Comparison of ENCODE assay signal across 8 mouse cellular contexts in genomic region chr10:117792141-117793091, GRCm38 (mm10). TPM values are rescaled to one million over a fixed set of nuclear protein-coding genes. Genes with fewer than 3 reads are reported as not detected.
DNase-seq lines count a peak whose midpoint lies in the region; ATAC-seq and TF ChIP-seq lines count a peak whose summit lies in the region.

Gene Nup107, minus strand, starts transcription at chr10:117792705.

- H3K4me2 ChIP-seq in CH12.LX (ENCODE audit: insufficient read depth, low read depth, poor library complexity, severe bottlenecking) = peak within 1 kb of the TSS; percentile 88
- peak within 1 kb of the TSS; percentile 69 for H3K4me2 ChIP-seq in forebrain, embryonic 11.5 days (ENCODE audit: low read depth, low read length, severe bottlenecking)
- H3K4me2 ChIP-seq in heart, embryonic 16.5 days (ENCODE audit: low read depth, low read length) = peak within 1 kb of the TSS; percentile 95
- peak within 1 kb of the TSS; percentile 75 for H3K4me2 ChIP-seq in liver, embryonic 15.5 days
- H3K4me2 ChIP-seq in neural tube, embryonic 12.5 days (replicated peaks) = peak within 1 kb of the TSS; percentile 73

- peaks cover 5 to 22% of the 10 kb centered on the region in 2 experiments for H3K36me3 ChIP-seq in CH12.LX (replicated peaks in 1 of 2; ENCODE audit: control insufficient read depth in 1 of 2, insufficient read depth in 1 of 2, low read length in 1 of 2)
- H3K36me3 ChIP-seq in forebrain, embryonic 11.5 days (ENCODE audit: control insufficient read depth, insufficient read depth, low read length) = no peaks in the 10 kb centered on the region; the same call in 1 of the 2 replicates
- peaks cover 6% of the 10 kb centered on the region; the same call in 1 of the 2 replicates for H3K36me3 ChIP-seq in heart, embryonic 16.5 days (ENCODE audit: control insufficient read depth, insufficient read depth)
- H3K36me3 ChIP-seq in liver, embryonic 15.5 days (replicated peaks) = peaks cover 16% of the 10 kb centered on the region
- peaks cover 6% of the 10 kb centered on the region for H3K36me3 ChIP-seq in neural tube, embryonic 12.5 days

- H3K9me3 ChIP-seq in CH12.LX (replicated peaks; ENCODE audit: low read length) = peaks cover 2% of the 10 kb centered on the region
- H3K9me3 ChIP-seq in forebrain, embryonic 11.5 days (ENCODE audit: control insufficient read depth, low read length) = no peaks in the 10 kb centered on the region; the same call in 1 of the 2 replicates
- peaks cover 4% of the 10 kb centered on the region; the same call in 1 of the 2 replicates for H3K9me3 ChIP-seq in heart, embryonic 16.5 days (replicated peaks; ENCODE audit: control insufficient read depth, low read length)
- H3K9me3 ChIP-seq in liver, embryonic 15.5 days (replicated peaks) = no peaks in the 10 kb centered on the region
- no peaks in the 10 kb centered on the region for H3K9me3 ChIP-seq in neural tube, embryonic 12.5 days

- H3K27me3 ChIP-seq in CH12.LX (replicated peaks) = no peaks in the 10 kb centered on the region
- no peaks in the 10 kb centered on the region for H3K27me3 ChIP-seq in forebrain, embryonic 11.5 days (ENCODE audit: control insufficient read depth, insufficient read depth, low read length)
- no peaks in the 10 kb centered on the region for H3K27me3 ChIP-seq in heart, embryonic 16.5 days (ENCODE audit: control insufficient read depth, insufficient read depth, low read length)
- H3K27me3 ChIP-seq in liver, embryonic 15.5 days = no peaks in the 10 kb centered on the region
- H3K27me3 ChIP-seq in neural tube, embryonic 12.5 days (replicated peaks) = no peaks in the 10 kb centered on the region

- under 1% methylated on average over 75 of the region's 75 CpGs for WGBS in forebrain, embryonic 11.5 days
- under 1% methylated on average over 75 of the region's 75 CpGs for WGBS in heart, embryonic 16.5 days
- under 1% methylated on average over 75 of the region's 75 CpGs for WGBS in liver, embryonic 15.5 days (ENCODE audit: insufficient replicate concordance)
- WGBS in neural tube, embryonic 12.5 days = under 1% methylated on average over 75 of the region's 75 CpGs

- DNase-seq in CH12.LX (ENCODE audit: extremely low read depth) = peak; percentile 99
- DNase-seq in c-Kit-positive CD71-positive TER-119-negative erythroid progenitor cells, embryonic 14.5 days (ENCODE audit: low read depth) = peak; percentile 99
- peak; percentile 100 for DNase-seq in forebrain, embryonic 11.5 days (ENCODE audit: low spot score)
- peak; percentile 100 for DNase-seq in kidney, postnatal 36 days
- peak; percentile 96 for DNase-seq in telencephalon, adult 2 months (ENCODE audit: low read depth, low spot score)

- no peak for TF ChIP-seq EP300 in CH12.LX (IDR thresholded peaks at IDR 0.05; ENCODE audit: low read length)

- TF ChIP-seq RAD21 in CH12.LX (IDR thresholded peaks at IDR 0.05; ENCODE audit: low read depth, low read length) = no peak

- H3K4me1 ChIP-seq in CH12.LX (ENCODE audit: control insufficient read depth in 1 of 2, insufficient read depth in 2 of 2) = peaks cover 2 to 28% of the 10 kb centered on the region in 2 experiments; a peak in 3 of 4 replicates
- peaks cover 6% of the 10 kb centered on the region; the same call in 1 of the 2 replicates for H3K4me1 ChIP-seq in forebrain, embryonic 11.5 days (replicated peaks; ENCODE audit: control insufficient read depth, insufficient read depth, low read length)
- peaks cover 11% of the 10 kb centered on the region for H3K4me1 ChIP-seq in heart, embryonic 16.5 days (ENCODE audit: control insufficient read depth, insufficient read depth, low read length)
- peaks cover 30% of the 10 kb centered on the region for H3K4me1 ChIP-seq in liver, embryonic 15.5 days (replicated peaks)
- H3K4me1 ChIP-seq in neural tube, embryonic 12.5 days = peaks cover 10% of the 10 kb centered on the region

- peak within 1 kb of the TSS; percentile 83 for H3K9ac ChIP-seq in CH12.LX (ENCODE audit: insufficient read depth, low read depth)
- H3K9ac ChIP-seq in forebrain, embryonic 11.5 days (ENCODE audit: low read length) = peak within 1 kb of the TSS; percentile 88
- peak within 1 kb of the TSS; percentile 90 for H3K9ac ChIP-seq in heart, embryonic 16.5 days (ENCODE audit: low read length)
- peak within 1 kb of the TSS; percentile 81 for H3K9ac ChIP-seq in liver, embryonic 15.5 days
- H3K9ac ChIP-seq in neural tube, embryonic 12.5 days = peak within 1 kb of the TSS; percentile 73

- in situ Hi-C loops in CH12.LX (cut with MboI; ENCODE audit: low pct_ligation_motif_present, low pct_unique_long_range_greater_than_20kb, low sequenced_read_pairs) = no loop called here

- peak within 1 kb of the TSS; percentile 89 to 97 (median 96) for H3K4me3 ChIP-seq in CH12.LX (replicated peaks in 1 of 3; ENCODE audit: low read depth in 2 of 3, low read length in 2 of 3, poor library complexity in 1 of 3)
- H3K4me3 ChIP-seq in forebrain, embryonic 11.5 days (ENCODE audit: low read depth, low read length) = peak within 1 kb of the TSS; percentile 88
- peak within 1 kb of the TSS; percentile 99 for H3K4me3 ChIP-seq in heart, embryonic 16.5 days (ENCODE audit: low read length)
- peak within 1 kb of the TSS; percentile 84 for H3K4me3 ChIP-seq in liver, embryonic 15.5 days (replicated peaks)
- H3K4me3 ChIP-seq in neural tube, embryonic 12.5 days = peak within 1 kb of the TSS; percentile 84

- peak; percentile 99 for ATAC-seq in forebrain, embryonic 11.5 days (replicated peaks; ENCODE audit: low FRiP score)
- peak; percentile 98 for ATAC-seq in heart, embryonic 16.5 days (replicated peaks; ENCODE audit: extremely low read depth, insufficient read depth, low FRiP score)
- peak; percentile 98 for ATAC-seq in liver, embryonic 15.5 days (ENCODE audit: insufficient read depth)
- ATAC-seq in neural tube, embryonic 12.5 days (ENCODE audit: low FRiP score, low read depth) = peak; percentile 96

- dilution Hi-C loops in CH12.LX (cut with MboI; ENCODE audit: extremely low pct_ligation_motif_present, extremely low pct_unique_long_range_greater_than_20kb, low sequenced_read_pairs) = no loop called here

- no peak for TF ChIP-seq CTCF in CH12.LX (conservative IDR thresholded peaks at IDR 0.05 in 1 of 2, IDR thresholded peaks at IDR 0.05 in 1 of 2; ENCODE audit: low read depth in 2 of 2, low read length in 2 of 2)

- peak; percentile 93 for TF ChIP-seq POLR2A in CH12.LX (IDR thresholded peaks at IDR 0.05; ENCODE audit: low read depth, low read length)

- no peak within 1 kb of the TSS for H3K27ac ChIP-seq in CH12.LX (ENCODE audit: insufficient read depth, low read depth)
- H3K27ac ChIP-seq in forebrain, embryonic 11.5 days (ENCODE audit: low read depth, low read length) = peak within 1 kb of the TSS; percentile 46; the same call in 1 of the 2 replicates
- peak within 1 kb of the TSS; percentile 87 for H3K27ac ChIP-seq in heart, embryonic 16.5 days (ENCODE audit: low read length)
- peak within 1 kb of the TSS; percentile 80 for H3K27ac ChIP-seq in liver, embryonic 15.5 days (replicated peaks)
- peak within 1 kb of the TSS; percentile 32; the same call in 1 of the 2 replicates for H3K27ac ChIP-seq in neural tube, embryonic 12.5 days

- H3K79me2 ChIP-seq in CH12.LX (replicated peaks; ENCODE audit: control insufficient read depth, extremely low read depth, insufficient read depth, poor library complexity, severe bottlenecking) = peaks cover 28% of the 10 kb centered on the region

TF ChIP-seq in CH12.LX, 34 proteins besides CTCF, POLR2A, EP300 and RAD21 (continues in another document):
- TF ChIP-seq ZKSCAN1 (IDR thresholded peaks at IDR 0.05; ENCODE audit: borderline replicate concordance, low read depth, low read length) (no peak), POLR2AphosphoS2 (IDR thresholded peaks at IDR 0.05; ENCODE audit: low read depth, low read length) (0 out of 2 replicates have a peak, but pooled peaks have one; percentile 74), PAX5 (IDR thresholded peaks at IDR 0.05; ENCODE audit: low read length) (no peak), USF1 (IDR thresholded peaks at IDR 0.05; ENCODE audit: low read depth, low read length) (no peak), TBP (conservative IDR thresholded peaks at IDR 0.05; ENCODE audit: low read depth, low read length) (peak; percentile 91), ETS1 (conservative IDR thresholded peaks at IDR 0.05; ENCODE audit: low read depth, low read length) (0 out of 2 replicates have a peak, but pooled peaks have one; percentile 22), CHD2 (IDR thresholded peaks at IDR 0.05; ENCODE audit: low read length) (peak; percentile 90), MAFK (IDR thresholded peaks at IDR 0.05; ENCODE audit: insufficient replicate concordance, low read length) (no peak), SIN3A (IDR thresholded peaks at IDR 0.05; ENCODE audit: low read length) (peak; percentile 97), NELFE (IDR thresholded peaks at IDR 0.05; ENCODE audit: low read depth, low read length) (peak; percentile 86), IRF4 (IDR thresholded peaks at IDR 0.05; ENCODE audit: low read depth, low read length) (peak; percentile 39), NRF1 (IDR thresholded peaks at IDR 0.05; ENCODE audit: low read depth, low read length) (peak; percentile 98), MAX (IDR thresholded peaks at IDR 0.05; ENCODE audit: low read length) (peak; percentile 66; the same call in 1 of the 2 replicates), MAZ (IDR thresholded peaks at IDR 0.05; ENCODE audit: low read depth, low read length) (0 out of 2 replicates have a peak, but pooled peaks have one; percentile 40), TCF12 (IDR thresholded peaks at IDR 0.05; ENCODE audit: low read depth, low read length) (peak; percentile 69), USF2 (conservative IDR thresholded peaks at IDR 0.05; ENCODE audit: low read depth, low read length) (no peak), ZNF384 (IDR thresholded peaks at IDR 0.05; ENCODE audit: low read depth, low read length) (no peak), UBTF (IDR thresholded peaks at IDR 0.05; ENCODE audit: low read depth, low read length) (no peak), ZMIZ1 (IDR thresholded peaks at IDR 0.05; ENCODE audit: low read depth, low read length) (0 out of 2 replicates have a peak, but pooled peaks have one; percentile 68), KAT2A (IDR thresholded peaks at IDR 0.05; ENCODE audit: insufficient replicate concordance, low read length) (peak; percentile 89; the same call in 1 of the 2 replicates), ZC3H11A (IDR thresholded peaks at IDR 0.05; ENCODE audit: low read depth, low read length) (no peak), SMC3 (IDR thresholded peaks at IDR 0.05; ENCODE audit: low read depth, low read length) (no peak)

RNA-seq across cellular contexts. Expression of gene Nup107, which starts in this region (rescaled TPM):
- total RNA-seq in CH12.LX (2012; rRNA removed) = 47.7 and 58.1 TPM in 2 replicates
- 87.7 and 97.0 TPM in 2 replicates for total RNA-seq in CH12.LX (2014; rRNA removed)
- 77.7 and 82.0 TPM in 2 replicates for polyA plus RNA-seq in CH12.LX (2012; ENCODE audit: insufficient read length, low read depth)
- polyA plus RNA-seq in forebrain, embryonic 11.5 days (2014; fragmentation: Nextera tagmentation; extraction: Ambion mirVana) = 101 and 104 TPM in 2 replicates
- polyA plus RNA-seq in heart, embryonic 16.5 days (2015; fragmentation: Nextera tagmentation; extraction: Ambion mirVana) = 39.0 and 55.1 TPM in 2 replicates
- 33.0 and 33.4 TPM in 2 replicates for polyA plus RNA-seq in liver, embryonic 15.5 days (2015; fragmentation: Nextera tagmentation; extraction: Ambion mirVana)
- 63.2 and 67.1 TPM in 2 replicates for polyA plus RNA-seq in neural tube, embryonic 12.5 days (2016; fragmentation: Nextera tagmentation; extraction: Ambion mirVana)
